Mouse (Mus musculus): Measurements from ENCODE around the gene Ifit1.

The Ifit1 gene

GRCm38 (mm10) chr19:34655227-34655805, 14.6 kb downstream of the Ifit1 start:
- DNase-seq (ENCODE audit: low read depth, low spot score), result no peak

- DNase-seq (ENCODE audit: low read depth, low spot score), result no peak
These were observed 16.0 kb downstream of the Ifit1 start for GRCm38 (mm10) chr19:34656511-34657298.

GRCm38 (mm10) chr19:34662067-34662507, 21.4 kb downstream of the Ifit1 start:
- DNase-seq (ENCODE audit: low read depth, low spot score), result peak; percentile 40

GRCm38 (mm10) chr19:34662740-34663139, 22.1 kb downstream of the Ifit1 start:
- no peak for DNase-seq (ENCODE audit: low read depth, low spot score)

- DNase-seq (ENCODE audit: low read depth, low spot score), result peak; percentile 15
These were observed 25.5 kb downstream of the Ifit1 start for GRCm38 (mm10) chr19:34666127-34666526.

GRCm38 (mm10) chr19:34673476-34673875, 32.8 kb downstream of the Ifit1 start:
- no peak for DNase-seq (ENCODE audit: low read depth, low spot score)

GRCm38 (mm10) chr19:34678428-34678827, 37.8 kb downstream of the Ifit1 start:
- no peak for DNase-seq (ENCODE audit: low read depth, low spot score)

GRCm38 (mm10) chr19:34684857-34685256, 44.2 kb downstream of the Ifit1 start:
- peak; percentile 4 for DNase-seq (ENCODE audit: low read depth, low spot score)

- no peak for DNase-seq (ENCODE audit: low read depth, low spot score)
These were observed 44.9 kb downstream of the Ifit1 start for GRCm38 (mm10) chr19:34685530-34685929.

- DNase-seq (ENCODE audit: low read depth, low spot score), result no peak
These were observed 50.7 kb downstream of the Ifit1 start for GRCm38 (mm10) chr19:34691402-34691801.

- no peak for DNase-seq (ENCODE audit: low read depth, low spot score)
These were observed 55.8 kb downstream of the Ifit1 start for GRCm38 (mm10) chr19:34696352-34696986.

- DNase-seq (ENCODE audit: low read depth, low spot score), result no peak
These were observed 56.8 kb downstream of the Ifit1 start for GRCm38 (mm10) chr19:34697461-34697860.

GRCm38 (mm10) chr19:34698432-34698831, 57.8 kb downstream of the Ifit1 start:
- DNase-seq (ENCODE audit: low read depth, low spot score), result no peak

GRCm38 (mm10) chr19:34698852-34699251, 58.2 kb downstream of the Ifit1 start:
- DNase-seq (ENCODE audit: low read depth, low spot score), result no peak

- DNase-seq (ENCODE audit: low read depth, low spot score), result no peak
These were observed 58.6 kb downstream of the Ifit1 start for GRCm38 (mm10) chr19:34699300-34699699.
